Mouse (Mus musculus): ENCODE measurements at regions not wholly inside any gene's neighbourhood (a gene's known extent, or its start where the extent isn't known, plus 50 kb on each side); places are given as distances from the start of the nearest gene placed in this dataset.

- in situ Hi-C loops (cut with MboI, MseI): no loop called here
Observed at GRCm38 (mm10) chr11:19585228-19585627, 338.9 kb upstream of the Spred2 start.

DNA sequence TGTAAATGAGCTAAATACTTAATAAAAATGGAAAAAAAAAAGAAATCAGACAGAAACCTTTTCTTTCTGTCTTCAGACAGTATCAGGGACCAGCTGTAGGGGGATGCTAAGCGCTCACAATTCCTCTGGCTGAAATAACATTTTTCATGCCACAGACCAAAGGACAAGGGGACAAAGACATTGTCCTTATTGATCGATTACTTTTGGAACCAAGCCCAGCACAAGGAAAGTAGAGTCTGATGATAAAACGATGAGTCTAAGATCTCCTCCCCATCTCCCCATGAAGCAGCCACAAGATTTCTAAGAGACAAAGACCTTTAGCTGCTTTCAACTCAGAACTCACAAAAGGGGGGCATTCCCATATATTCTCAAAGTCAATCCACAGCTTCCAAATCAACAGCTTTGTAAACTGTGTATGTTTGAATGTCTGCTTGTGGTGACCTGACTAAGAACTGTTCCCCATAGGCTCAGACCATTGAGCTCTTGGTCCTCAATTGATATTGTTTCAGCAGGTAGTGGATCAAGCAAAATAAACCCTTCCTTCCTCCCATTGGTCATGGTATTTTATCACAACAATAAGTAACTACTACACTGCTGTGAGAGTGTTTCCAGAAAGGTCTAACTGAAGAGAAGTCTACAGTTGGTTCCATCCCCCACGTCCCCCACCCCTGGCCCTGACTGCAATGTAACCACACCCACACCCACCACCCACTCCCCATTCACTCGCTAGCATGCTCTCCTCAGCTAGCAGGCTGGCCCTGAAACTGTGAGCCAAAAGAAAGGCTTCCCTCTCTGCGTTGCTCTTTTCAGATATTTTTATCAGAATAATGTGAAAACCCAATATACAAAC lies 331.4 kb upstream of the Spred2 start:
- in situ Hi-C loops (cut with MboI, MseI): loop anchor here in 1 of 2 experiments (10.0 kb wide), 1 partner anchor 198 kb away; no protein-coding TSS in a partner anchor

- in situ Hi-C loops (cut with MboI, MseI): loop anchor here in 1 of 2 experiments (10.0 kb wide), 1 partner anchor 200 kb away; no protein-coding TSS in a partner anchor
Observed at GRCm38 (mm10) chr11:19595107-19595506, 329.1 kb upstream of the Spred2 start.

DNA sequence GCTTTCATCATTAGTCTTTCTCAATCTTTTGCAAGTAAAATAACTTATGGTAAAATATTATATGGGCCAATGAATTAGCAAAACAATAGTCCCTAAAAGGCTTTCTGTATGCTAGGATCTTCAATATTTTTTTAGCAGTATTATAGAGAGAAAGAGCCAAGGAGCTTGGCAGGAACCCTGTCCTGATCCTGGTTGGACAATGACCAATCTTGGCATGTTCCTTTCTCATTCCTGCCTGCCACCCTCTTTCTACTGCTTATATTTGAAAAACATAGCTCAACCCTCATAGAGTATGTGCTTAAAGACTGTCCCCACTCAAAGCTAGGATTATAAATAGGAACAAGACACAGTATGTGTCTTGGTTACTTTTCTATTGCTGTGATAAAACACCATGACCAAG lies 327.8 kb upstream of the Spred2 start:
- in situ Hi-C loops (cut with MboI, MseI): loop anchor here in 1 of 2 experiments (10.0 kb wide), 1 partner anchor 202 kb away; no protein-coding TSS in a partner anchor

- in situ Hi-C loops (cut with MboI, MseI): loop anchor here in 1 of 2 experiments (10.0 kb wide), 1 partner anchor 205 kb away; no protein-coding TSS in a partner anchor
Observed at GRCm38 (mm10) chr11:19599433-19599832, 324.7 kb upstream of the Spred2 start.

DNA sequence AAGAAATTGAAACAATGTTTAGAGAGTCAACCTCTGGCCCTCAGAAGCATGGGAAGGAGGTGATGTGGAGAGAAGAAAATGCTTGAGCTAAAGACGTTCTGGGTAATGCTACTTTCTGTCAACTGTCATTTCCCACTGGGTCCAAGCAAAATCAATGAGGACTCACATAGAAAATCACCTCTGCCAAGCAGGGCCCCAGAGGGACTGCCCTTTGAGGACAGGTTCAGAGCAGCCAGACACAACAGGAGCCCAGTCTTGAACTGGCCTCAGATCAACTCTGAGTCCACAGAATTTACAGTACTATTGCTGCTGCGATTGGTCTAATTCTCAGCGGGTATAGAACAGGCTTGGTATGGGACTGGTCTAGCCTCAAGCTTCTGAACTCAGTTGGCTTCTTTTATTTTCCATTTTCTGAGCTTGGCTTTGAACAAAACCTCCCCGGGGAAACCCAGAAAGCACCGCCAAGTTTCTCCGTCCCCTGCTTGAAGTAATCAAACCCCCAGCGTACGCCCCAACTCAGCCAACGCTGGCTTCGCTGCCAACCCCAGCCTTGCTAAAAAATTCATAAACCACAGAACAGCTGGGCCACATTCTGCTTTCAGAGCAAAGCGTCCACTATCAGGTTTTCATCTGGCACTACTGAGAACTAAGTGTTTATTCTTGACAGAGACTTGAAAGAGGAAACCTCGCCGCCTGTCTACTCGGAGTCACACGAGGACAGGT lies 322.8 kb upstream of the Spred2 start:
- in situ Hi-C loops (cut with MboI, MseI): no loop called here

DNA sequence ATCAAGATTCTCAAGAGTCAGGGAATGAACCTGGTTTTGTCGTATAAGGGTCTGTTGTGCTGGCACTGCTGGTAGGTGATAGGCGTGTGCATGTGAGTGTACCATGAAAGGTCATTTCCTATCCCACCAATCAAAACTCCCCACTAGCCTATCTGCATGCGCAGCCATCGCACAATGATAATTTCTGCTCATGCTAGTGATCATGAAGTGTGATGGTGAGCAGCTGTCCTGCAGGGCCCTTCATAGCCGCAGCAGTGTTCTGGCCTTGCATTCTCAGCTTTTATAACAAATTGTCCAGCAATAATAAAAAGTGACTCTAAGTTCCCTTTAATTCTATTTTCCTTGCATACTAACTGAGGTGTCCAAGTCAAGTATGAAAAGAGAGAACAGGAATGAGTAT lies 321.7 kb upstream of the Spred2 start:
- in situ Hi-C loops (cut with MboI, MseI): no loop called here

- in situ Hi-C loops (cut with MboI, MseI): no loop called here
Observed at GRCm38 (mm10) chr11:19605602-19606001, 318.6 kb upstream of the Spred2 start.

GRCm38 (mm10) chr11:19606943-19607342 lies 317.2 kb upstream of the Spred2 start:
- in situ Hi-C loops (cut with MboI, MseI): no loop called here

DNA sequence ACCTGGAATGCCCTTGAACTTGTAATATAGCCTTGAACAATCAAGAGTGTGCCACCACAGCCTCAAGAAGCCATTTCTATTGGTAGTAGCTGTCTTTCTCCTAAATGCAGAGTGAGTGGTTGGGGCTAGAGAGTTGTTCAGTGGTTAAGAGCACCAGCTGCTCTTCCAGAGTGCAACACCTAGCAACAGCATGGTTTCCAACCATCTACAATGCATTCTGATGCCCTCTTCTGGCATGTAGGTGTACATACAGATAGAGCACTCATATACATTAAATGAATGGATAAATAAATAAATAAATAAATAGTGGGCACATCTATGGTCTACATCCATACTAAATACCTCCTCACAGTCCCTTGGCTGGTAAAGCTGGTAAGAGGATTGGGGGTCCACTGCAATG lies 316.2 kb upstream of the Spred2 start:
- in situ Hi-C loops (cut with MboI, MseI): no loop called here

DNA sequence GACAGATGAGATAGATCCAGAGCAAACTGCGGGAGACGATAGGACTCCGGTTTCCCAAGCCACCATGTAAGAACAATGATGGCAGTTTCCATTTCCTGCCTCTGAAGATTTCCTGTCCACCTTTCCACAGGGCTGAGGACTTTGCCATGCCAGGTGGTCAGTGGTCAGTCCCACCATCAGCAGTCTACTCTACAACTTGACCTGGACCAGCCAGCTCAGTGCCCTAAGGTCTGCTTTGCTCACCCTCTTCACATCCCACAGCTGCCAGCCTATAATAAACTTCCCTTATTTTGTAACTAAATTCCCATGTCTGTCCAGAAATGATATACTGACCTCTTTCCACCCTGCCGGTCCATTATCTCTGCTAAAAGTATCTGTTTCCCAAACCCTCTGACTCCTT lies 315.7 kb upstream of the Spred2 start:
- in situ Hi-C loops (cut with MboI, MseI): no loop called here

DNA sequence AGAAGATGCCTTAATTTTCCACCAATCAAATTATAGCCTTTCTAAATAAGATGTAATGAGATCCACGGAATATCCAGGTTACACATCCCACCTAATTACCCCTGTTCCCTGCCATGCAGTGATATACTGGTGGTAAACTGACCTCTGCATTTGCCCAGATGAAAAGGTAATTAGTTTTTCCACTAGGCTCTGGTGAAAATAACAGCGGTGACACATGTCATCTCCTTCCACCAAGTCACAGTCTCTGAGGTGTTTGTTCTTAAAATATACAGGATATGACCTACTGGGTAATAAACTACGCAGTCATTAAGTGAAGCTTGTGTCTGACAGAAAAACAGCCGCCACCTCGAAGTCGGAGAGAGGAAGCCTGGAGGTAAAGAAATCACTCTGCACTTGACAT lies 313.6 kb upstream of the Spred2 start:
- in situ Hi-C loops (cut with MboI, MseI): no loop called here

DNA sequence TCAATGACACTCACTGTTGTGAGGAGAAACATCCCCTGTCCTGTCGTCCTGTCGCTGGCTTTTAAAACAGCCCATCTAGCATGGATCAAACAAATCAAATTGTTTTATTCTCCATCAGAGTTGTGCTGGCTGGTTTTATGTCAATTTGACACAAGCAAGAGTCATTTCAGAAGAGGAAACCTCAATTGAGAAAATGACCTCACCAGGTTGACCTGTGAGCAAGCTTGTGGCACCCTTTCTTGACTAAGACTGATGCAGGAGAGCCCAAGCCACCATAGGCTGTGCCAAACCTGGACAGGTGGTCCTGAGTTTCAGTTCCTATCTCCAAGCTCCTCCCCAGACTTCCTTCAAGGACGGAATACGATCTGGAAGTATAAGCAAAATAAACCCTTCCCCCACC lies 313.0 kb upstream of the Spred2 start:
- in situ Hi-C loops (cut with MboI, MseI): no loop called here

DNA sequence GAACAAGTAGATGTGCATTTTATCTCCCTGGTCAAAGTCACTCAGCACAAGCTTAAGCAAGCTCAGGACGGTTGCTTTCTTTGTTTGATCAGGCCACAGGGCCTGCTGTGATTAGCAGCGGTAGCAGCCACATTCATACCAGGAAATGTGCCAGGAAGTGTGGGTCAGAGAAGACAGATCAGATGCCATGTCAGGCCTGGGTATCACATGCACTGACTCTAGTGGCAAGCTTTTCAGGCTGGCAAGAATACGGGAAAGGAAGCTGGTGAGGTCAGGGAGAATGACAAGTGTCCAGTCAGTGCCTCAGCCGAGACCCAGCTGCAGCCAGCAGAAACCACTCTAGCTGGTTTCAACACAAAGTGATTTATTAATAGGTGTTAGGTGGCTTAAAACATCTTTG lies 307.7 kb upstream of the Spred2 start:
- in situ Hi-C loops (cut with MboI, MseI): no loop called here

DNA sequence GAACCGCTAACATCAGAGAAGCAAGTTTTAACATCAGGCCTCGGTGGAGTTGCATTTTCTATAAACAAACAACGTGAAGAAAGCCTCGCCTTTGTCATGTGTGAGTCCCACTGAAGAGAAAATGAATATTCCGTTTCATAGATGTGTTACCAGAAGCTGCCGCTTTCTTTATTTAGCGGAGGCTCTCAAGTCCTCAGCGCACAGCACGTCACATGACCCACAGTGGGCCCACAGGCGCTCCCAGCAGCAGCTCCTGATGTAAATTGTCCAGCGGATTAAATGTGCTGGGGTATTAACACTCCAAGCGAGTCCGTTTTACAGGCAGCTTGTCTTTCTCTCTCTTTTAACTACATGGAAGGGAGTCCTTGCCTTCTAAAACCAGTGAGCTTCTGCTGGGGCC lies 304.7 kb upstream of the Spred2 start:
- in situ Hi-C loops (cut with MboI, MseI): no loop called here

DNA sequence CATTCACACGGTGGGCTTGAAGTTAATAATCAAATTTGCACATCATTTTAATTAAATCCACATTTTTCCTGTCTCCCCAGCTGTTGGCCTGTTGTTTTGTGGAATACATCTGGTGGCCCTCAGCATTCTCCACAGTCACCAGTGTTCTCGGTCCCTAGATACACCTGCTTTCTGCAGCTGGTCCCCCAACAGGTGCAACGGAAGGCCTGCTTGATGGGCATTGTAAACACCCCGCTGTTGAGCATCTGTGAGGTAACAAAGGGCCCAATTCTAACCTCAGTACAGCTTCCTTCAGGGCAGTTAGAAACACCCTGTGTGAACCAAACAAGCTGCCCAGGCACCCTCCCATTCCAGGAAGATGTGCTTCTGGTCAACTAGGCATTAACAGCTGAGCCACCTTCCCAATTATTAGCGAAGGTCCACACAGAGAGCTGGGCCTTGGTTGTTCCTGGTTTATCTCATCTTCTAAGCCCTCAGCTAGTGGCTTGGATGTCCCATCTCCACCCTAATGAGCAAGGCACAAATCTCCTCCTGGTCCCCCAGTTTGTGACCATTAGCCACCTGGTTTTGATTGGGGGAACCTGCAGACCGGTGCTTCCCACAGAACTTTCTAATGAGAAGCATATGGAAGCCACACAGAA lies 293.0 kb upstream of the Spred2 start:
- in situ Hi-C loops (cut with MboI, MseI): no loop called here

- in situ Hi-C loops (cut with MboI, MseI): no loop called here
Observed at GRCm38 (mm10) chr11:19632477-19632876, 291.7 kb upstream of the Spred2 start.

DNA sequence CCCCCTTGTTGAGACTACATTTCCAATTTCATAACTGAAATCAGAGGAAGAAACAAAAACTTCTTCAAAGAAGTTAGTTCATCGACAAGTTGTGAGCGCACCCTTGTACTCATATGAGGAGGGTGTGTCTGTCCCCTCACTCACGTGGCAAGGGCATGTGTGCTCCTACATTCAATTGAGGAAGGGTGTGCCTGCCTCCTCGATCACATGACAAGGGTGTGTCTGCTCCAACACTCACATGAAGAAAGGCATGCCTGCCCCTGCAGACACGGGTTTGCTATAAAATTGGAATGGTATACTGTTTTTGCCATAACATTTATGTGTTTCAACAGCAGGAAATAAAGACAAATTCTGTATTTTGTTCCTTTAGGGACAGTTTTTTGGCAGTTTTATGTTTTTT lies 290.6 kb upstream of the Spred2 start:
- in situ Hi-C loops (cut with MboI, MseI): no loop called here

GRCm38 (mm10) chr11:19641153-19641552 lies 283.0 kb upstream of the Spred2 start:
- in situ Hi-C loops (cut with MboI, MseI): loop anchor here in 1 of 2 experiments (10.0 kb wide), 1 partner anchor 1344 kb away; no protein-coding TSS in a partner anchor

- in situ Hi-C loops (cut with MboI, MseI): loop anchor here in 1 of 2 experiments (10.0 kb wide), 1 partner anchor 1341 kb away; no protein-coding TSS in a partner anchor
Observed at GRCm38 (mm10) chr11:19644116-19644795, 279.9 kb upstream of the Spred2 start.

- in situ Hi-C loops (cut with MboI, MseI): loop anchor here in 1 of 2 experiments (10.0 kb wide), 1 partner anchor 1340 kb away; no protein-coding TSS in a partner anchor
Observed at GRCm38 (mm10) chr11:19645106-19645505, 279.1 kb upstream of the Spred2 start.
